Mouse (Mus musculus): ENCODE measurements around the gene Znhit1. TPM values are rescaled to one million over a fixed set of nuclear protein-coding genes. Genes with fewer than 3 reads are reported as not detected.
A peak's percentile ranks its signal among the peaks of the same experiment; 100 is the strongest.
"Not testable (repeated sequence)": the region's sequence is repeated elsewhere in the genome, so short reads cannot be mapped to it uniquely, and the experiment has no call there.

The Znhit1 gene
- polyA plus RNA-seq, 1 experiment = 79.5 TPM

DNA sequence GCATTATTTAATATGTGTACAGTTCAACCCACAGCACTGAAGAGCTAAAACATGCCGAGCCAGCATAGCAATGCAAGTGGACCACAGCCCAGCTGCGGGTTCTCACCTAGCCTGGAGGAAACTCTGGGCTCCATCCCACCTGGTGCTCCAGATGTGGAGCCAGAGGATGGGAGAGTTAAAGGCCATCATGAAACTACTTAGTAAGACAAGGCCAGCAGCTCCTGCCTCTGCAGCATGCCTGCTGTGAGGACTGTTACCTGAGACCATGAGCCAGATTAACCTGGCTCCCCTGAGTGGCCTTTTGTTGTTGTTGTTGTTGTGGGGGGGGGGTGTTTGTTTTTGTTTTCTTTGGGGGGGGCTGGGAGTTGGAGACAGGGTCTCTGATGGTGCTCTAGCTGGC, 44.4 kb downstream of the Znhit1 start:
- Histone ChIP-seq H3K27ac (ENCODE audit: control insufficient read depth, insufficient read depth, low read length) (no peak overlapping the region), H3K4me3 (ENCODE audit: control insufficient read depth, insufficient read depth, low read length) (no peak overlapping the region), H3K36me3 (ENCODE audit: control insufficient read depth, insufficient read depth, low read length) (no peaks in the 10 kb centered on the region), H3K4me1 (replicated peaks; ENCODE audit: control insufficient read depth, insufficient read depth, low read length) (no peaks in the 10 kb centered on the region), H3K27me3 (ENCODE audit: control insufficient read depth, insufficient read depth, low read length) (no peaks in the 10 kb centered on the region)
- TF ChIP-seq CTCF (IDR thresholded peaks at IDR 0.05; ENCODE audit: borderline replicate concordance, control insufficient read depth, extremely low read depth, insufficient read depth, low read length, poor library complexity) (no peak), POLR2A (IDR thresholded peaks at IDR 0.05; ENCODE audit: control insufficient read depth, extremely low read depth, insufficient read depth, low read length, poor library complexity) (no peak)
- DNase-seq = no peak
- WGBS = 89% methylated on average over 2 of the region's 2 CpGs

DNA sequence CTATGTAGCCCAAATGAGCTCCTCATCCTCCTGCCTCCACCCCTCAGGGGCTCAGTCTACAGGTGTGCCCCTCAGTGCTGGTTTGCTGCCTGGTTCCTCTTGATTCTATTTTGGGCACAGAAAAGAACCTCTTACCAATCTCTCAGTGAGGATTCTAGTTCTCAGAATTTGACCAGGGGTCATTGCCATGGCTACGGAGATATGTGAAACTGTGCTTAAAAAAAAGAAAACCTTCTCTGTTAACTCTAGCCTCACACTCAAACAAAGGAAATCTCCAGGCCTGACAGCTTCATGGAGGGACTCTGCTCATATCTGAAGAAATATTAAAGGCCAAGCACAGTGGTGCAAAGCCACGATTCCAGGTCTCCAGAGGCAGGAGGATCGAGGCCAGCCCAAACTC, 45.0 kb downstream of the Znhit1 start:
- H3K4me1 ChIP-seq (replicated peaks; ENCODE audit: control insufficient read depth, insufficient read depth, low read length) = no peaks in the 10 kb centered on the region
- H3K27ac ChIP-seq (ENCODE audit: control insufficient read depth, insufficient read depth, low read length) = no peak overlapping the region
- DNase-seq = no peak
- H3K4me3 ChIP-seq (ENCODE audit: control insufficient read depth, insufficient read depth, low read length) = no peak overlapping the region
- H3K27me3 ChIP-seq (ENCODE audit: control insufficient read depth, insufficient read depth, low read length) = no peaks in the 10 kb centered on the region
- 81% methylated on average over 3 of the region's 3 CpGs for WGBS
- H3K36me3 ChIP-seq (ENCODE audit: control insufficient read depth, insufficient read depth, low read length) = no peaks in the 10 kb centered on the region
- TF ChIP-seq CTCF (IDR thresholded peaks at IDR 0.05; ENCODE audit: borderline replicate concordance, control insufficient read depth, extremely low read depth, insufficient read depth, low read length, poor library complexity) (no peak), POLR2A (IDR thresholded peaks at IDR 0.05; ENCODE audit: control insufficient read depth, extremely low read depth, insufficient read depth, low read length, poor library complexity) (no peak)

DNA sequence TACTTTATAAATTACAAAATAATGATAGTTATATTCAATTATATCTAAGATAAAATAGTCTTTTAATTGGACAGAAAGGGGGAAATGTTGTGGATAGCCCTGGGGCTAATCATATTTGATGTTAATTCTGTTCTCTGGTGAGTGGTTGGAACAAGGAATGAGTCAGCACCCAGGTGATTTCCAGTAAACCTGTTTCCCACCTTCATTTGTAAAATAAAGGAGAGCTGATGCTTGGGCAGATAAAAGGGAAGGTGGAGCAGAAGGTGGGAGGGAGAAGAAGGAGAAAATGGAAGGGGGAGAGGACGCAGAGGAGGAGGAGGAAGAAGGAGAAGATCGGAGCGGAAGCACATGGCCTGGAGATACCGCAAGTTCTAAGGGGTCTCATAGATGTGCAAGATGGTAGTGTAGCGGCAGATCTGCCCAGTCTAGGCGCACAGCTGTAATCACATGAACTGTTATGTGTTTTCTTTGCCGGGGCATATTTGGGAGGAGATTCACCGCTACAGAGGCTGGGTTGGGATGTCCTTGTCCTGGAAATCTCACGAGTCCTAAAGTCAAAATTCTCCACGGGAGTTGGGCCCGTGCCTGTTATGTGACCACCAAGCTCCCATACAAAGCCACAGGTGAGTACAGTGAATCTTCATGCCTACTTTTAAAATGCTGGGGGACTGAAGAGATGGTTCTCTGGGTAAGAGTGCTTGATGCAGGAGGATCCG, 46.8 kb downstream of the Znhit1 start:
- Histone ChIP-seq H3K4me1 (replicated peaks; ENCODE audit: control insufficient read depth, insufficient read depth, low read length) (no peaks in the 10 kb centered on the region), H3K27me3 (ENCODE audit: control insufficient read depth, insufficient read depth, low read length) (no peaks in the 10 kb centered on the region), H3K36me3 (ENCODE audit: control insufficient read depth, insufficient read depth, low read length) (no peaks in the 10 kb centered on the region), H3K4me3 (ENCODE audit: control insufficient read depth, insufficient read depth, low read length) (no peak overlapping the region), H3K27ac (ENCODE audit: control insufficient read depth, insufficient read depth, low read length) (no peak overlapping the region)
- no peak for DNase-seq
- WGBS = 96% methylated on average over 12 of the region's 12 CpGs
- TF ChIP-seq POLR2A (IDR thresholded peaks at IDR 0.05; ENCODE audit: control insufficient read depth, extremely low read depth, insufficient read depth, low read length, poor library complexity) (no peak), CTCF (IDR thresholded peaks at IDR 0.05; ENCODE audit: borderline replicate concordance, control insufficient read depth, extremely low read depth, insufficient read depth, low read length, poor library complexity) (no peak)

DNA sequence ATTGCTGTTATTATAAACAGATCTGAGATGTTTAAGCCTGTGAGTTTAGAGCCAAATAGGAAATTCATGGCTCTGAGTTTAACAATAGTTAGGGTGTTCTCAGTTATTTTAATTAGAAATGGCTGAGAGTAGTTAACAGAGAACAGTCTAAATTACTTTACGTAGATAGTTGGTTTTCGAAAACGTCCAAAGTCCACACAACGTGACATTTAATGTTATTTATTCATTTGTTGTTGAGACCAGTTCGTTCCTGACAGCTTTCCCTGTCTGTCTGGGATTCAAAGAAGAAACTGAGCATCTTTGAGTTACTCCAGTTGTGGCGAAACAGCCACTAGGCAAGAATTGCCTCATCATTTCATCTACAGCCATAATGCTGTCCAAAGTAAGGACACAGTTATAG, 47.8 kb downstream of the Znhit1 start:
- WGBS = 92% methylated on average over 6 of the region's 6 CpGs
- not testable (repeated sequence) for H3K27me3 ChIP-seq (ENCODE audit: control insufficient read depth, insufficient read depth, low read length); H3K4me1 ChIP-seq (replicated peaks; ENCODE audit: control insufficient read depth, insufficient read depth, low read length); DNase-seq; H3K27ac ChIP-seq (ENCODE audit: control insufficient read depth, insufficient read depth, low read length); H3K4me3 ChIP-seq (ENCODE audit: control insufficient read depth, insufficient read depth, low read length); H3K36me3 ChIP-seq (ENCODE audit: control insufficient read depth, insufficient read depth, low read length)

DNA sequence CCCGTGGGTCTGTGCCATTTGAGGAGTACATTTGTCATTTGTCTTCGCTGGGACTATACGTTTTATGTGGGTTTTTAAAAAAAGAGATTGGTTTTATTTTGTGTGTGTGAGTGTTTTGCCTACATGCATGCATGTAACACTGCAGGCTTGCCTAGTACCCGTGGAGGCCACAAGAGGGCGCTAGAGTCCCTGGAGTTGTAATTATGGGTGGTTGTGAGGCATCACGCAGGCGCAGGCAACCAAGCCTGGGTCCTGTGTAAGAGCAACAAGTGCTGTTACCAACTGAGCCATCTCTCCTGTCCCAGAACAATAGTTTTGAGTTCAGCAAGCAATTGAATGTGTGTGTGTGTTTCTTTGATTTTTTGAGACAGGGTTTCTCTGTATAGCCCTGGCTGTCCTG, 48.5 kb downstream of the Znhit1 start:
- Histone ChIP-seq H3K36me3 (ENCODE audit: control insufficient read depth, insufficient read depth, low read length) (no peaks in the 10 kb centered on the region), H3K27me3 (ENCODE audit: control insufficient read depth, insufficient read depth, low read length) (no peaks in the 10 kb centered on the region), H3K4me1 (replicated peaks; ENCODE audit: control insufficient read depth, insufficient read depth, low read length) (no peaks in the 10 kb centered on the region), H3K27ac (ENCODE audit: control insufficient read depth, insufficient read depth, low read length) (no peak overlapping the region), H3K4me3 (ENCODE audit: control insufficient read depth, insufficient read depth, low read length) (no peak overlapping the region)
- TF ChIP-seq POLR2A (IDR thresholded peaks at IDR 0.05; ENCODE audit: control insufficient read depth, extremely low read depth, insufficient read depth, low read length, poor library complexity) = no peak
- peak; percentile 65; the same call in 1 of the 2 replicates for TF ChIP-seq CTCF (IDR thresholded peaks at IDR 0.05; ENCODE audit: borderline replicate concordance, control insufficient read depth, extremely low read depth, insufficient read depth, low read length, poor library complexity)
- WGBS = 72% methylated on average over 7 of the region's 7 CpGs
- peak; percentile 32 for DNase-seq

DNA sequence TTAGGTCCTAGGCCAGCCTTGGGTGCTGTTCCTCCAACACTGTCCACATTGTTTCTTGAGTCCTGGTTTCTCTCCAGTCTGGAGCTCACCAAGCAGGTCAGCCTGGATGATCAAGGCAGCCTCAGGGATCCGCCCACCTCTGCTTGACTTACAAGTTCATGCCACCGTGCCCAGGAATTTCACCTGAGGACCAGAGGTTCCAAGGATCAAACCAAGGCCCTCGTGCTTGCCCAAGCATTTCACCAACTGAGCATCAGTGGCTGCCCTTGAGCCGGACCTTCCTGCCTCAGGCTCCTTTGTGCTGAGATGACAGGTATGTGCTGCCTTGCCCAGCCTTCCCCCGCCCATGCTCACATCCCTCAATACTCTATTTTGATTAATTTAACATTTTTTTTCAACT, 50.2 kb downstream of the Znhit1 start:
- H3K4me1 ChIP-seq (replicated peaks; ENCODE audit: control insufficient read depth, insufficient read depth, low read length) = no peaks in the 10 kb centered on the region
- TF ChIP-seq CTCF (IDR thresholded peaks at IDR 0.05; ENCODE audit: borderline replicate concordance, control insufficient read depth, extremely low read depth, insufficient read depth, low read length, poor library complexity) (no peak), POLR2A (IDR thresholded peaks at IDR 0.05; ENCODE audit: control insufficient read depth, extremely low read depth, insufficient read depth, low read length, poor library complexity) (no peak)
- 90% methylated on average over 5 of the region's 5 CpGs for WGBS
- H3K36me3 ChIP-seq (ENCODE audit: control insufficient read depth, insufficient read depth, low read length) = no peaks in the 10 kb centered on the region
- no peak for DNase-seq
- no peak overlapping the region for H3K27ac ChIP-seq (ENCODE audit: control insufficient read depth, insufficient read depth, low read length)
- H3K27me3 ChIP-seq (ENCODE audit: control insufficient read depth, insufficient read depth, low read length) = no peaks in the 10 kb centered on the region
- H3K4me3 ChIP-seq (ENCODE audit: control insufficient read depth, insufficient read depth, low read length) = no peak overlapping the region

DNA sequence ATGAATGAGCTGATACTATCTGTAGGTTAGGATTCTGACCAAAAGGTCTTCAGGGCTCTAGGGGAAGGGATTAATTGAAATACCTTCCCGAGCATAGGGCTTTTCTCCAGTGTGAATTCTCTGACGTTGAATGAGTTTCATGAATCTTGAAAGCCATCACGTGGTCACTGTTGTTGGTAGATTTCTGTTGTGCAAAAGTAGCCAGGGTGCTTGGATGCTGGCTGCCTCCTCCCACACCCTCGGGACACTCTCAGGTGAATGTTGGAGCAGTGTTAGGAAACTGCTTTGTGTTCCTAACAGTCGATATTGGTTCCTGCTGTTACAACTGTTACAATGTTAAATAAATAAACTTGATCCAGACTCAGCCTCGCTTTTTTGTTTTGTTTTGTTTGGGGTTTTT, 51.1 kb downstream of the Znhit1 start:
- TF ChIP-seq POLR2A (IDR thresholded peaks at IDR 0.05; ENCODE audit: control insufficient read depth, extremely low read depth, insufficient read depth, low read length, poor library complexity) (no peak), CTCF (IDR thresholded peaks at IDR 0.05; ENCODE audit: borderline replicate concordance, control insufficient read depth, extremely low read depth, insufficient read depth, low read length, poor library complexity) (no peak)
- Histone ChIP-seq H3K4me1 (replicated peaks; ENCODE audit: control insufficient read depth, insufficient read depth, low read length) (no peaks in the 10 kb centered on the region), H3K27me3 (ENCODE audit: control insufficient read depth, insufficient read depth, low read length) (no peaks in the 10 kb centered on the region), H3K4me3 (ENCODE audit: control insufficient read depth, insufficient read depth, low read length) (no peak overlapping the region), H3K36me3 (ENCODE audit: control insufficient read depth, insufficient read depth, low read length) (no peaks in the 10 kb centered on the region), H3K27ac (ENCODE audit: control insufficient read depth, insufficient read depth, low read length) (no peak overlapping the region)
- WGBS = 97% methylated on average over 6 of the region's 6 CpGs
- no peak for DNase-seq
